Mouse (Mus musculus) neural tube, embryonic 12.5 days (tissue): ENCODE measurements around the gene Serpine2. TPM values are rescaled to one million over a fixed set of nuclear protein-coding genes. Genes with fewer than 3 reads are reported as not detected.

ENCODE experiments used
- ATAC-seq: fragments of 200-750 bp; cut with Nextera tagmentation; 2 replicates; pipeline ENCODE4 v1.8.0; 2017; ENCODE audit warnings: low read depth, mild to moderate bottlenecking, moderate TSS enrichment, moderate library complexity; ENCODE audit not compliant: low FRiP score
- H3K27ac ChIP-seq: fragments of 300-500 bp; sonication (generic); 2 replicates; pipeline ENCODE4 v1.5.1; 2016
- H3K27me3 ChIP-seq: fragments of 300-500 bp; sonication (generic); replicated peaks from 2 replicates; pipeline ENCODE4 v1.6.1; 2016; ENCODE audit warnings: mild to moderate bottlenecking
- H3K36me3 ChIP-seq: fragments of 300-500 bp; sonication (generic); 2 replicates; pipeline ENCODE4 v1.6.1; 2016; ENCODE audit warnings: mild to moderate bottlenecking
- H3K4me1 ChIP-seq: fragments of 300-500 bp; sonication (generic); 2 replicates; pipeline ENCODE4 v1.6.1; 2016
- H3K4me2 ChIP-seq: fragments of 300-500 bp; sonication (generic); replicated peaks from 2 replicates; pipeline ENCODE4 v1.6.1; 2016; ENCODE audit warnings: mild to moderate bottlenecking
- H3K4me3 ChIP-seq: fragments of 300-500 bp; sonication (generic); 2 replicates; pipeline ENCODE4 v1.5.1; 2016
- H3K9ac ChIP-seq: fragments of 300-500 bp; sonication (generic); 2 replicates; pipeline ENCODE4 v1.6.1; 2016; ENCODE audit warnings: mild to moderate bottlenecking
- H3K9me3 ChIP-seq: fragments of 300-500 bp; sonication (generic); 2 replicates; pipeline ENCODE4 v1.6.1; 2016; ENCODE audit warnings: mild to moderate bottlenecking
- WGBS: fragments of 180-500 bp; shearing (Covaris S2); methylation state at CpG from one replicate; pipeline ENCODE4 v1.1.7; 2016; 5-methylcytosine and 5-hydroxymethylcytosine counted together
- polyA plus RNA-seq: library from polyadenylated mRNA; unstranded; fragments of >200 nt; fragmentation: Nextera tagmentation; extraction: Ambion mirVana; gene quantifications from 2 replicates; pipeline ENCODE4 v1.2.1, GENCODE M21; 2016

Gene Serpine2
- polyA plus RNA-seq, 1 experiment from 2014 or later: 189 TPM

- WGBS: 90% methylated on average over 4 of the region's 4 CpGs
- Histone ChIP-seq H3K9ac (no peak overlapping the region), H3K27me3 (no peaks in the 10 kb centered on the region), H3K4me2 (no peak overlapping the region), H3K36me3 (peaks cover 11% of the 10 kb centered on the region; the same call in 1 of the 2 replicates), H3K9me3 (peaks cover 4% of the 10 kb centered on the region), H3K27ac (no peak overlapping the region), H3K4me1 (peaks cover 6% of the 10 kb centered on the region), H3K4me3 (no peak overlapping the region)
- ATAC-seq: no peak
These were observed 108.2 kb downstream of the Serpine2 start for GRCm38 (mm10) chr1:79752714-79753340.

- Histone ChIP-seq H3K36me3 (peaks cover 11% of the 10 kb centered on the region; the same call in 1 of the 2 replicates), H3K4me2 (no peak overlapping the region), H3K4me1 (peaks cover 3% of the 10 kb centered on the region), H3K9ac (no peak overlapping the region), H3K27me3 (no peaks in the 10 kb centered on the region), H3K27ac (no peak overlapping the region), H3K4me3 (no peak overlapping the region), H3K9me3 (peaks cover 4% of the 10 kb centered on the region)
- no peak for ATAC-seq
- WGBS: 89% methylated on average over 7 of the region's 7 CpGs
These were observed 108.8 kb downstream of the Serpine2 start for GRCm38 (mm10) chr1:79752015-79752695.

- ATAC-seq: no peak
These were observed 109.8 kb downstream of the Serpine2 start for GRCm38 (mm10) chr1:79751186-79751585.

GRCm38 (mm10) chr1:79746056-79746455 lies 114.9 kb downstream of the Serpine2 start:
- Histone ChIP-seq H3K4me3 (no peak overlapping the region), H3K27ac (no peak overlapping the region), H3K36me3 (peaks cover 2% of the 10 kb centered on the region; the same call in 1 of the 2 replicates), H3K4me2 (no peak overlapping the region), H3K9ac (no peak overlapping the region), H3K9me3 (peaks cover 4% of the 10 kb centered on the region), H3K27me3 (no peaks in the 10 kb centered on the region), H3K4me1 (no peaks in the 10 kb centered on the region)
- no peak for ATAC-seq
- 91% methylated on average over 4 of the region's 4 CpGs for WGBS

More at GRCm38 (mm10) chr1:79751186-79751585, 109.8 kb downstream of the Serpine2 start:
- no peaks in the 10 kb centered on the region for H3K4me1 ChIP-seq
- H3K27ac ChIP-seq: no peak overlapping the region
- H3K9ac ChIP-seq: no peak overlapping the region
- no peak overlapping the region for H3K4me2 ChIP-seq
- WGBS: 78% methylated on average over 5 of the region's 5 CpGs
- peaks cover 11% of the 10 kb centered on the region; the same call in 1 of the 2 replicates for H3K36me3 ChIP-seq
- H3K4me3 ChIP-seq: no peak overlapping the region
- H3K27me3 ChIP-seq: no peaks in the 10 kb centered on the region
- peaks cover 4% of the 10 kb centered on the region for H3K9me3 ChIP-seq

Other genes starting within 250 kb of the Serpine2 start
- gene Ap1s3, start 189.2 kb downstream of the Serpine2 start, polyA plus RNA-seq: not detected in 2 replicates
- 49.5 and 52.3 TPM in 2 replicates for gene Mrpl44, start 85.2 kb downstream of the Serpine2 start, polyA plus RNA-seq
- gene Wdfy1, start 85.0 kb downstream of the Serpine2 start, polyA plus RNA-seq: 62.9 and 69.9 TPM in 2 replicates